Mouse (Mus musculus) thymus, adult 2 months (tissue): Measurements from ENCODE around the gene P2rx6. TPM values are rescaled to one million over a fixed set of nuclear protein-coding genes. Genes with fewer than 3 reads are reported as not detected.

Source experiments
- DNase-seq: peaks from one replicate; pipeline ENCODE4 v3.0.0; 2021
- H3K27ac ChIP-seq: fragments of 200-500 bp; 2 replicates; pipeline ENCODE4 v1.5.1; 2012; ENCODE audit warnings: low read length, control low read depth; ENCODE audit not compliant: control insufficient read depth, insufficient read depth
- H3K27me3 ChIP-seq: fragments of 200-500 bp; 2 replicates; pipeline ENCODE4 v1.6.1; 2012; ENCODE audit warnings: mild to moderate bottlenecking, low read length, moderate library complexity, mixed read lengths; ENCODE audit not compliant: control insufficient read depth, insufficient read depth
- H3K36me3 ChIP-seq: fragments of 200-500 bp; 2 replicates; pipeline ENCODE4 v1.6.1; 2012; ENCODE audit warnings: mild to moderate bottlenecking, low read length, moderate library complexity; ENCODE audit not compliant: control insufficient read depth, insufficient read depth
- H3K4me1 ChIP-seq: fragments of 200-500 bp; replicated peaks from 2 replicates; pipeline ENCODE4 v1.6.1; 2012; ENCODE audit warnings: low read length; ENCODE audit not compliant: control insufficient read depth, insufficient read depth
- H3K4me3 ChIP-seq: fragments of 200-500 bp; 2 replicates; pipeline ENCODE4 v1.5.1; 2012; ENCODE audit warnings: mild to moderate bottlenecking, low read length, control low read depth, moderate library complexity; ENCODE audit not compliant: control insufficient read depth, insufficient read depth
- CTCF ChIP-seq: fragments of 200-500 bp; IDR thresholded peaks from 2 replicates; pipeline ENCODE4 v1.5.1; 2012; ENCODE audit warnings: mild to moderate bottlenecking, control low read depth, low read length, moderate library complexity, borderline replicate concordance; ENCODE audit not compliant: control insufficient read depth, poor library complexity, insufficient read depth; ENCODE audit errors: extremely low read depth
- POLR2A ChIP-seq: fragments of 200-500 bp; IDR thresholded peaks from 2 replicates; pipeline ENCODE4 v1.6.1; 2012; ENCODE audit warnings: mild to moderate bottlenecking, low read length, control low read depth, moderate library complexity; ENCODE audit not compliant: control insufficient read depth, poor library complexity, insufficient read depth; ENCODE audit errors: extremely low read depth
- WGBS: fragments of 180-500 bp; shearing (Covaris S2); methylation state at CpG from one replicate; pipeline ENCODE4 v1.1.7; 2018; 5-methylcytosine and 5-hydroxymethylcytosine counted together
- polyA plus RNA-seq: library from polyadenylated mRNA; depleted of rRNA; stranded (reverse); fragments of >200 nt; gene quantifications from 2 replicates; pipeline ENCODE4 v1.2.3, GENCODE M21; 2012

The P2rx6 gene
- polyA plus RNA-seq, 1 experiment = 1.8 TPM

DNA sequence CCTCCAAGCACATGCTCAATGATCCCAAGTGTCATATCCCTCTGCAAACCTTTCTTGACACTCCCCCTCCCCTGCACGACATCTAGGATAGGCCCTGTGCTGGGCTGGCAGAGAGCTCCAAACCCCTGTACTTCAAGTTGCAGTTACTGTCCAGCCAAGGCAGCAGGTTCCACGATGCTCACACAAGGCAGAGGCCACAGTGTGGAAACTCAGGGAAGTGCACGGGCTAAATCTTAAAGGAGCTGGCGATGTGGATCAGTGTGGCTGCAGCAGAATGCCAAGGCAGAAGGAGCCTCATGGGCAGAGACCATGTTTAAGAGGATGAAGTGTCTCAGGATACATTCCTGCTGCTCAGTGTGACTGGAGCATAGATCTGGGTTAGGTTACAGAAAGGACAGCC lies 4.5 kb downstream of the P2rx6 start:
- Histone ChIP-seq H3K36me3 (no peaks in the 10 kb centered on the region), H3K27ac (no peak overlapping the region), H3K27me3 (peaks cover 7% of the 10 kb centered on the region; the same call in 1 of the 2 replicates), H3K4me1 (no peaks in the 10 kb centered on the region), H3K4me3 (no peak overlapping the region)
- TF ChIP-seq CTCF = no peak
- TF ChIP-seq POLR2A = no peak
- no peak for DNase-seq
- 61% methylated on average over 4 of the region's 4 CpGs for WGBS

DNA sequence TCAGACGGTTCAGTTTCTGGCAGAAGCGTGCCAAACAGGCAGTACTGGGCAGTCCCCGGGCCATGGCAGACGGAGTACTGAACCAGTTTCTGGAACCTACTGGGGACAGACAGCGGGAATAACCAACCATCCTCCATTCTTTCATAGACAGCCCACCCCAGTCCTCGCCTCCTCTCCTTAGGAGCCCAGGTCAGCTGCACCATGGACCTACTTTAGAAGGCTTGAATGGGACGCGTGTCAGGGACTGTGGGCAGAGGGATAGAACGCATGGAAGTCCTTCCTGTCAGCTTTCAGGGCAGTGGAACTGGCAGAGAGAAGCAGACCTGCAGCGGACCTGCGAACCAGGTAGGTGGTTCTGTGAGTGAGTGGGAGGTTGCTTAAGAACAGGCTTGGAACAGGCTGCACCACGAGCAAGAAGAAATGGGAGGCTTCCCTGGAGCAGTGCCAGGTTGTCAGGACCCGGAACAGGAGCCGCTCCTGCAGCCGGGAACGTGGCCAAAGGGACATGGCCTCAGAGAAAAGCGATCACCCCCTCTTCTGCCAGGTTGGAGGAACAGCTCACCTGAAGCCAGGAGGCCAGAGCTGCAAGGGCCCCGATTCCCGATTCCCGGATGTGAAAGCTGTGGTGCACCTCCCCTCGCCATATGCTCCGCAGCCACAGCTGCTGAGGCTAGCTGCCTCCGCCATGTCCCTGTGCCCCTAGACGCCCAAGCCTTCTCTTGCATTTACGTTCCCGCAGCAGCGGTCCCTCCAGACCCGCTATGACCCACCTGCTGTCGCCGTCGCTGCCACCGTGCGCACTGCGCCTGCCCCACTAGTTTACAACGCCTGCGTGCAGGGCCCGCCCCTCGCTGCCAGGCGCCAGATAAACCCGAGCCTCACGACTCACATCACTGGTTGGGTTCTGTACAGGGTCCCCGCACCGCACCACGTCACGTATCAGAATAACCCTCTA lies 14.5 kb downstream of the P2rx6 start:
- TF ChIP-seq CTCF = no peak
- TF ChIP-seq POLR2A = no peak
- peak overlapping the region; percentile 61 for H3K4me3 ChIP-seq
- peaks cover 8% of the 10 kb centered on the region for H3K4me1 ChIP-seq
- H3K36me3 ChIP-seq = no peaks in the 10 kb centered on the region
- 21% methylated on average over 45 of the region's 45 CpGs for WGBS
- no peaks in the 10 kb centered on the region for H3K27me3 ChIP-seq
- H3K27ac ChIP-seq = no peak overlapping the region
- no peak for DNase-seq

DNA sequence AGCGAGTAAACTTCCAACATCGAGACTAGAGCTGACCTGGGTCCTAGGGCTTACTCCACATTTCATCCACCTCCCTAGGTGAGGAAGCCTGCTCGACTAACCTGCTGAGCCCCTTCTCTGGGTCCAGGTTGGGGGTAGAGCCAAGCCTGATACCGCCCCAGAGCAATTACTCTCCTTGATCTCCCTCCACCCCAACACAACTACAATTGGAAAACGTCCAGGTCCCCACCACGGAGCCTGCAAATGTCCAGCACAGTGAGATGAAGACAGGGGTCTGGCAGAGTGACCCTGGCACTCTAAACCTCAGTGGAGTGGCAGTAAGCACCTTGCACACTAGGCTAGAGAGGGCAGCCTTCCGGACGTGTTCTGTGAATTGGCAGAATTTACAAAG lies 15.1 kb downstream of the P2rx6 start:
- Histone ChIP-seq H3K4me1 (peaks cover 8% of the 10 kb centered on the region), H3K27me3 (no peaks in the 10 kb centered on the region), H3K27ac (no peak overlapping the region), H3K4me3 (peak overlapping the region; percentile 61), H3K36me3 (no peaks in the 10 kb centered on the region)
- DNase-seq = no peak
- TF ChIP-seq CTCF (no peak), POLR2A (no peak)
- WGBS = 37% methylated on average over 8 of the region's 8 CpGs

DNA sequence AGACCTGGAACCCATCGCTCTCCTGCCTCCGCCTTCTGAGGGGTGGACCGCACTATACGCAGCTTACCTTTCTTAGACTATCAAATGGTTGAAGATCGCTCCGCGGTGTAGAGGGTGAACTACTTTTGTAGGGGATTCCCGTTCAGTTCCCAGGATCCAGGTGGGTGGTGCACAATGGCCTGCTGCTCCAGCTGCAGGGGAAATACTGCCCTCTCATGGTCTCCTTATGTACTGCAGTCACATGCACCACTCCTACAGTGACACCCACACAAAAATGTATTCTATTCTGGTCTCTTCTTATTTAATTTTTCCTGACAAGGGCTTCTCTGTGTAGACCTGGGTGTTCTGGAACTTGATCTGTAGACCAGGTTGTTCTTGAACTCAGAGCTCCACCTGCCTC lies 21.4 kb downstream of the P2rx6 start, which contains the start of gene Slc7a4:
Gene Slc7a4 (minus strand): TSS at position 151 of the 400 bp plus-strand sequence.
- Histone ChIP-seq H3K4me1 (no peaks in the 10 kb centered on the region), H3K4me3 (no peak within 1 kb of the TSS), H3K27me3 (no peaks in the 10 kb centered on the region), H3K36me3 (no peaks in the 10 kb centered on the region), H3K27ac (no peak within 1 kb of the TSS)
- peak; percentile 31 for DNase-seq
- TF ChIP-seq CTCF (peak; percentile 62; the same call in 1 of the 2 replicates), POLR2A (no peak)
- 57% methylated on average over 8 of the region's 8 CpGs for WGBS

DNA sequence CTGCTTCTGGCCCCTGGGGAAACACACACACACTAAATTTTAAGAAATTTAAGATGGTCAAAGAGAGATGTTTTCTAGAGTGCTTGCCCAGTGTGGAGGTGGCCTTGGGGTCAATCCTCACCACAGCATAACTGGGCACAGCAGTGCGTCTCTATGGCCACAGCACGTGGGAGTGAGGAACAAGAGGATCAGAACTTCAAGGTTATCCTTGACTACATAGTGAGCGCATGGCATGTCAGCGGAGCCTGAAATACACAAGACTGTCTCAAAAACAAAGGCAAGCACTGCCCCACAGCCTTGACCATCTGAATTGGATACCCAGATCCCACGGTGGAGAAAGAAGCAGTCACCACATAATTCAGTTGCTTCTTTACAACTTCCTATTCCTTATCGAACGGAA lies 22.9 kb downstream of the P2rx6 start:
- no peaks in the 10 kb centered on the region for H3K4me1 ChIP-seq
- no peak overlapping the region for H3K4me3 ChIP-seq
- no peak for TF ChIP-seq CTCF
- TF ChIP-seq POLR2A = no peak
- no peaks in the 10 kb centered on the region for H3K27me3 ChIP-seq
- 92% methylated on average over 7 of the region's 7 CpGs for WGBS
- no peaks in the 10 kb centered on the region for H3K36me3 ChIP-seq
- no peak for DNase-seq
- H3K27ac ChIP-seq = no peak overlapping the region

DNA sequence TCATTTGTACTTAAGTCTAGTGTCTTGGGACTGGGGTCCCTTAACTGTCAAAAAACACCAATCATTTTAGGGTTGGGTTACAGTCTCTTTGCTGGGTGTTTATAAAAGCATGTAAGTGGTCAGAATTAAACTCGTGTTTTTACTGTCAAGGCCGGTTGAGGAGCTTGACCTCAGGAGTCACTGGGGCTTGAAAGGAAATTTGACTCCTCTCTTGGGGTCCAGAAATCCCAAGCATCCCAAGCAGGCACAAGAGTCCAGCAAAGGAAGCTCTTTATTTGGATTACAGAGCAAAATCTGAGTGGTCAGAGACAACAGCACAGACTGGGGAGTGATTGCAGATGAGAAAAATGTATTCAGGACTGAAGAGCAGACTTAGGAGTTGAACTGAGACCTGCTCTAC lies 29.0 kb downstream of the P2rx6 start:
- Histone ChIP-seq H3K4me3 (no peak overlapping the region), H3K27me3 (no peaks in the 10 kb centered on the region), H3K4me1 (no peaks in the 10 kb centered on the region), H3K27ac (no peak overlapping the region), H3K36me3 (no peaks in the 10 kb centered on the region)
- DNase-seq = no peak
- 70% methylated on average over 2 of the region's 2 CpGs for WGBS
- TF ChIP-seq CTCF (no peak), POLR2A (no peak)
